Mouse (Mus musculus) frontal cortex, postnatal 14 days (tissue): Measurements from ENCODE around the gene Olfr1277.

Source experiments
- DNase-seq, 2 experiments: peaks; one replicate each; pipeline ENCODE4 v3.0.0; 2022; ENCODE audit warnings: low spot score in 2 of 2

Olfr1277 gene

DNA sequence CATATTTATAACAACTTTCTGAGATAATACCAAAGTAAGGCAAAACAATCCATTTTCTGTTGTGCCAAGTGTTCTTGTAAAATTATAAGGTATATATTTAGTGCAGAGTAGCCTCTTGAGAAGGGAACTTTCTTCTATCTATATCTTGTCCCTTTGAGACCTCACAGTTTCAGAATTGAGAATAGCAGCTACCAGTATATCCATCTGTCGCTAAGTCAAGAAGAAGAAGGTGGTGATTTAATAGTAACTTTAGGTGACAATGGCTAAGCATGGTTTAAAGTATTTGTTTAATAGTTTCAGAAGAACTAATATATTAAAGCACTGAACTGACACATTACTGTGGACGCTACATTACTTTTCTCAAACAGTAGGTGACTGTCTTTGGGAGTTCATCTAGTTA, at the start of gene Olfr1277:
TSS of gene Olfr1277 (minus strand) at position 101 of the 400 bp plus-strand sequence.
- no peak for DNase-seq

DNA sequence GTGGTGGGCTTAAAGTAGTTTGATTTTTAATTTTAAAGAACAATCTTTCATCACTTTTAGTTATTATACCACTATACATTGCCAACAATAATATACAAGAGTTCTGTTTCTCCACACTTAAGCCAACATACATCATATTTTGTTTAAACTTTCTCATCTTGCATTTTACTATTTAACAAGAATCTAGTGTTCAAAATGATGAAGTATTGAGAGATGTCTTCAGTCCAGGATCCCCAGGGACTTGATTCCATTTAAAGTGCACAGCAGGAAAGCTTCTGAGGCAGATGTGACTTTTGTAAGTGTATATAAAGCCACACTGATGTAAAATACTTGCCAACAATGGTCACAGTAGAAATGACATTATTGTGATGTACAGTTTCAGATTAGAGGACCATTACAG, 39.8 kb upstream of the Olfr1277 start, which contains the start of gene Olfr1280:
TSS of gene Olfr1280 (plus strand) at position 301 of the 400 bp plus-strand sequence.
- DNase-seq = no peak

DNA sequence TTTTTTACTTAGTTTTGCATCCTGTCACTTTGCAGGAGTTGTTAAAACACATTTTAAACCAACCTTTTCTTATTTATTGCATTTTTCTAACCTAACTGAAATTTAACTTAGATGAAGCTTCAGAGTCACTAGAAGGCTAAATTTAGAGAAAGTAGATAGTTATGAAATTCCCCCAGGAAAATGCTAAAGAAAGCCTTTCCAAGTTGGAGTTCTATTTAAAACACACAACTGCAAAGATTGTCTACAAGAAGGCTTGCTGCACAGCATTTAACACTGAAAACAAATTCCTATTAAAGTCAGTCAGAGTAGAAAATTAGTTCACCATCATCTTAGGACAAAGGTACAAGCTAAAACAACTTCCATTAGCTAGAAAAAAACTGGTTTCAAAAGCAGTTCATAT, 26.5 kb upstream of the Olfr1277 start, which contains the start of gene Olfr1279:
TSS of gene Olfr1279 (plus strand) at position 262 of the 400 bp plus-strand sequence.
- no peak for DNase-seq

DNA sequence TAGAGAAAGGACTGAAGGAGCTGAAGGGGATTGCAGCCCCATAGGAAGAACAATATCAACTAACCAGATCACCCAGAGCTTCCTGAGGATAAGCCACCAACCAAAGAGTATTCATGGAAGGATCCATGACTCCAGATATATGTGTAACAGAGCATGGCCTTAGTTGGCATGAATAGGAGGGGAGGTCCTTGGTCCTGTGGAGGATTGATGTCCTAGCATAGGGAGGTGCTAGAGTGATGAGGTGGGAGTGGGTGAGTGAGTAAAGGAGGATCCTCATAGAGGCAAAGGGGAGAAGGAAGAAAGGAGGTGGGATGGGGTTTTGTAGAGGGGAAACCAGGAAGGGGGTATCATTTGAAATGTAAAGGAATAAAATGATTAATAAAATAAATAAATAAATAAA, 24.6 kb upstream of the Olfr1277 start:
- DNase-seq = no peak

DNA sequence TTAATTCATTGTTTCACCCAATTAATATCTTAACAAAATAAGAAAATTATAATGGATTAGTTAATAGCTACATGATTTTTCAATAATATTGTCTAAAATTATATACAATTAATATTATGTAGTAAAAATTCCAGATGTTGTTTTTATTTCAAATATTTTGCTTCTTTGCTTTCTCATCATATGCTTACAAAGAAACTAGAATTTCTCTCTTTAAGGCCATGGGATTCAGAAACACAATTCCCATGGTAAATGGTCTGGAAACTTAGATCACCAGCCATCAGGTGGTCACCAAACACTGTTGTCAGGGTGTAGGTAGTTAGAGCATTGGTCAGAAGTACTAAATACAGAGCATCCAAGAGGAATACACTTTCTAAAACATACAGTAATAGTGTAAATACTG, 15.9 kb upstream of the Olfr1277 start, which contains the start of gene Olfr1278:
TSS of gene Olfr1278 (plus strand) at position 301 of the 400 bp plus-strand sequence.
- no peak for DNase-seq

DNA sequence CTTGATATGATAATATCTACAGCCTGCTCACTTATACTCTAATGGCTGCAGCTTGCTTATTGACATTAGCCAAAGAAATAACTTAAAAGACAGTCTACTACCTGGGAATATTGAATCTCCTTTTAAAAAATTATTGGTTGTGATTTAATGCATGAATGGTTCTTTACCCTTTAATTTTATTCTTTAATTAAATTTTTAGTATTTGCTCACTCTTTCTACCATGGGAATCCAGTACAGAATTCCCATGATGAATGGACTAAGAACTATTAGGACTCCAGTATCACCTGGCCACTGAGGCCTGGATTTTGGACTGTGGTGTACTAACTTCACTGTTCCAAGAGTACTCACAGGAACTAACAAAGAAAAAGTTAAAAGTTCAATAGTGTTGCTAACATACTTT, 19.7 kb downstream of the Olfr1277 start, which contains the start of gene Olfr1276:
TSS of gene Olfr1276 (plus strand) at position 301 of the 400 bp plus-strand sequence.
- no peak for DNase-seq

DNA sequence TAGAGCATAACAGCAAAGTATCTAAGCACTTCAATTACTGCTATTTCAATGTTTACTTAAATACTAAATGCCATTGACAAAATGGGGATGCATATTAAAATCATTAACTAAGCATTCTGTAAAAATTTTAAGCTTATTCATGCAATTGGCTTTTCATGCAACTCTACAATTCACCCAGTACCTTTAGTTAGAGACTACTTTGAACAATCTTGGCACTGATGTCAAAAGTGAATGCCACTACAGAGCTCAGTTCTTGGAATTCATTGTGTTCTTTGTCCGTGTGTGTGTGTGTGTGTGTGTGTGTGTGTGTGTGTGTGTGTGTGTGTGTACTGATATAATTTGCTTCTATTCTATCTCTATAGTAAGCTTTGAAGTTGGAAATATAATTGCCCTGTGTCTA, 38.7 kb downstream of the Olfr1277 start, which contains the start of gene Olfr1275:
TSS of gene Olfr1275 (minus strand) at position 101 of the 400 bp plus-strand sequence.
- DNase-seq = no peak

DNA sequence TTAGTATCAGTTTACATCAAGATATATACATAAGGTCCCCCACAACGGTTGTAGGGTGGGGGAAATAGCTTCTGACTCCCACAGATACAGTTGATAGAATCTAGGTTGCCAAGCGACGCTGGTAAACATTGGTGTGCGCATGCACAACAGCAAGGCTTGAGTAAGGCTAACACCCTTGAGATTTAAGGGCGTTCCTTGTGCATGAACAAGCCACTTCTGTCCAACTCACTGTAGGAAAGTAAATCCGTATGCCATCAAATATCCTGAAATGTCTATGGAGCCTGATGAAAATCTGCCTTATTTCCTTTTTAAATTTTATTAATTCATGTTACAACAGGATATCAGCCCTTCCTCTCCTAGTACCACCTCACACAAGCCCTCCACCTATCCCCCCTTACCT, 44.4 kb downstream of the Olfr1277 start, which contains the start of gene 4930430A15Rik:
TSS of gene 4930430A15Rik (minus strand) at position 101 of the 400 bp plus-strand sequence.
- DNase-seq = no peak
